Mouse (Mus musculus): Measurements from ENCODE around the gene Rhbdd3.

Gene Rhbdd3

DNA sequence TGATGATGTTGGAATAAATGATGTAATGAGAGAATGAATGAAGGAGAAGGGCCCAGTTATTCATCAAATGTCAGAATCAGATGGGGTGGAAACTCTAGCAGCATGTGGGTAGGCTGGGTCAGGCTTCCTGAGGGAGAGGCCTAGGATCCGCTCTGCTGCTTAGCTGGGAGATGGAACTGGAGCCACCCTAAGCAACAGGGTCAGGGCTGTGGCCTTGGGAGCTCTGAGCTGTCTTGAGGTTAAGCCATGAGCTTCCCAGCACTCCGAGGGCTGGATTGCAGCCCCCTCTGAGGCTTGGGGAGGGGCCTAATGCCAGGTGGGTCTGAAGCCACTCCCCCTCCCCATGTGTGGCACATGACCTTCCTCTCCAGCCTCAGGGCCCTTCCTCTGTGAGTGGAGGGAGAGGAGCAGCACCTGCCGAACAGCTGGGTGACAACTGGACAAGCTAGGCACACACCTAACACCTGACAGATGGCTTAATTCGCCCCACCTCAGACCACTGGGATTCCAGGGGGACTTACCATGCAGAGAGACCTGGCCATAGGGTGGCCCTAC is 31.5 kb downstream of the Rhbdd3 start:
- no peak for DNase-seq

DNA sequence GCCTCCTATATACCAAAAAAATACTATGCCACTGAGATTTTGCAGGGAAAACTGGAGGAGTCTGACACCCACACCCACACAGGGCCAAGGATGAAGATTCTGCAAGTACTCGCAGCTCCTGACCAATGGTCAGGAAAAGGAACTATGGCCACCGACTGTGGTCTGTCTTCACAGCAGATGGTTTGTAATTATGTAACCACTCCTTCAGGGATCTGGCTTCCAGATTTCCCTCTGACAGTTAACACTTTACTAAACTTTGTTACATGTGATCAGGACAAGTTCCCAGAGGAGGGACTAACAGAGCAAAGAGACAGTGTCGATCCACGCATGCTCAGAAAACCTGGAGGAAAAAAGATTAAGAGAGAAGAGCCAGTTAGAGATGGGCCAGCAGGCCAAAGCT is 34.0 kb downstream of the Rhbdd3 start:
- DNase-seq = no peak

DNA sequence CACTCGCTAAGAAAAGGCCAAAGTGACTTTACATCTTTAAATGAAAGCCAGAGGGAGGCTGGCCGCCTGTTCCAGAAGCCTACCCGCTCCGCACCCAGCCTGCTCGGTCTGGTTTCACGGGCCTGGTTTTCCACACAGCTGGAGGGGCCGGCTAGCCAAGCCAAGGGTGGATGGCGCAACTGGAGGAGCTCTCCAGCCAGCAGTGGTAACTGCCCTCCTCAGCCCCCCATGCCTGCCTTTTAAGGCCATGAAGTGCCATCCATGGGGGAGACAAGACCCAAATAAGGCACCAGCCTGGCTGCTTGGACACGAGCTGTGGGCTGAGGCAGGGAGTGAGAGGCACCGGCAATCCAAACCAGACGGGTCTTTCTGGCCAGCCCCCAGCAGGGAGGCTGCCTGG is 37.2 kb downstream of the Rhbdd3 start:
- peak; percentile 82 to 91 for DNase-seq

DNA sequence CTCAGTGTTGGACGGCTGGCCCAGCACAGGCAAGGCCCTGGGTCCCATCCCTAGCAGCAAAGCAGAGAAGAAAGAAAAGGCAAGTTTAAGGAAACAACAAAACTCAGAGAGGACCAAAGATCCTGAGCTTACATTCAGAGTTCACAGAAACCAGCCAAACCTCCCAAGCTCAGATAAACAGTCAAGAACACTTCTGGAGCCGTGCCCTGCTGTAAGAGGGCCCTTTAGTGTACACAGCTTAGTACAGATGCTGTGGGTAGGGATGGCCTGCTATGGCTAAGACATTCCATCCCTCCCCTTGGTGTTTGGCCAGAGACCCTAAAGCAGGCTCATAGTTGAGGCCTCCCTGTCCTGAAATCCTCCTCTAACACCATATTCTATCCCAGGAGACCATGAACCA is 39.9 kb downstream of the Rhbdd3 start:
- peak; percentile 62 to 72 for DNase-seq

DNA sequence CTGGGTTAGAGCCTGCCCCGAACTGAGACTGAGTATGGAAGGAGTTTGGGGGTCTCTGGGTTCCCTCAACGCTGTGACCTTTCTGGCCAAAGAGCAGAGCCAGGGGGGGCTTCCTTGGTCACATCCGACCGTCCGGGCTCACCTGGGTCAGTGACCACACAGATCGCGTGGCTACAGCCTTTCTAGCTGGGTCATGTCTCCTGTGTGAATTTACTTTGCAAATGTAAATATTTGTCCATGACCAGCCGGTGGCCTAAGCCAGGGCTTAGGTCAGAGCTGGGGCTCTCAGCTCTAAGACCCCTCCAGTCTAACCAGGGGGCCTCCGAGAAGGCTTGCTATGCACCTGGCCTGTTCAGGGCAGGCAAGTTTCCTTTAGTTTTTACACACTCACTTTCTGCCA is 40.6 kb downstream of the Rhbdd3 start:
- no peak for DNase-seq

DNA sequence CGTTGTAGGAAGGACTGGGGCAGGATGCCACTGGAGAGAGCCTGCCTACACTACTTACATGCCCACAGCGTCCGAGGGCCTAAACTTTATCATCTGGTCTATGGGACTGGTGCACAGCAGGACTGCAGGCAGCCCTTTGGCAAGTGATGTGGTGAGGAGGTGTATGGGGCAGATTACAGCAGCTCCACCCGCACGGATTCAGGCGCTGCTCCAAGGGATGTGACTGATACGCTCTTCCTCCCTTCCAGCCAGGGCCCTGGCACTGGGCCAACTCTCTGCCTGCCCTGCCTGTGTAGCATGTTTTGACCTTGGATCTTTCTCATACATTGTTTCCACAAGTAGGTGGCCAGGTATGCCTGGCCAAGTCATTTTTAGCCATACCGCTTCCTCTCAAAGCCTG is 41.9 kb downstream of the Rhbdd3 start:
- peak; percentile 77 to 86 for DNase-seq

DNA sequence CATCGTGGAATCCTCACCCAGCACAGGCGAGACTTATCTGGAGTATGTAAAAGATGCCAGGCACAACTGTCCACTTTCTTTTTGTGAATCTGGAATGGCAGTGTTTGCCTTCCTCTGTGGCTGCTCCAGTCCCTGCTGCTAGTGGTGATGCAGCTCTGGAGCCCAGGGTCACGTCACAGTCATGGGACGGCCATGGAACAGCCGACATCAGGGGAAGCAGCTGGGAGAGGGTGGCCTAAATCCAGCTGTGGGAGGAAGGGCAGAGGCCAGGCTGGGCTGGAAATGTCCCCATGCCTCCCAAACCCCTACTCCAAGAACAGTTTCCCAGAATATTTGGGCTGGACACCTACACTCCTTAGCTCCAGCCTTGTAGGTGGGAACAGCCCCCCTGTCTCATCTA is 42.5 kb downstream of the Rhbdd3 start:
- peak in 1 of 2 experiments; percentile 56 for DNase-seq

DNA sequence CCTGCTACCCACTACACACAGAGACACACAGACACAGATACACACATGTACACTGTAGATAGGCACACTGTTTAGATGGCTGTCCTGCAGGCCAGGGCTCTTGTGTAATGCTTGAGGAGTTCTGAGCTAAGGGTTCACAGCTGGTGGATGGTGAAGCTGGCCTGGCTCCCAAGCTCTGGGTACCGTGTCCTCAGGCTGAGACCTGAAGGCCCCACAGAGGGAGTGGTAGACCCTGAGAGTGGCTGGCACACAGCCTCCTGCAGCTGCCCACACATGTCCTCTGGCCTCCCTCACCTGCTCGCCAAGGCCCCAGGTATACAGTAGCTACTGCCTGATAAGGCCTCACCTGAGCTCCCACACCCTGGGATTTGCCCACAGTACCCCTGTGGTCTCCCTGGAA is 43.2 kb downstream of the Rhbdd3 start:
- peak in 1 of 2 experiments; percentile 58 for DNase-seq

DNA sequence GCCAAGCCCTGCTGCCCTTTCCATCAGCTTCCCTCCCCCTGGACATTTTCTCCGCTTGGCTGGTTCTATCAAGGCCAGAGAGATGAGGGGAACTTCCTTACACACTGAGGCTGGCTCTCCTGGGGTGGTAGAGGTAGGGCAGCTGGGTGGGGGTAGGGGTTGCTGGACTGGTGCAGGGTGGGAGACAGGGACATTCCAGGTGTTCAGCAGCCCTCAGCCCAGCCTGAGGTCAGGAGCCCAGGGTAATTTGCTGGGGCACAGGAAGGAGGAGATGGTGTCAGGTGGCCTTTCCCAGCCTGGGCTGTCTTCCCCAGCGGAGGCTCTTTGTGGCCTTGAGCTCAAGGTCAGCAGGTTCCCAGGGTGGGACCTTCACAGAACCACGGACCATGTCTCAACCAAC is 46.9 kb downstream of the Rhbdd3 start:
- no peak for DNase-seq

DNA sequence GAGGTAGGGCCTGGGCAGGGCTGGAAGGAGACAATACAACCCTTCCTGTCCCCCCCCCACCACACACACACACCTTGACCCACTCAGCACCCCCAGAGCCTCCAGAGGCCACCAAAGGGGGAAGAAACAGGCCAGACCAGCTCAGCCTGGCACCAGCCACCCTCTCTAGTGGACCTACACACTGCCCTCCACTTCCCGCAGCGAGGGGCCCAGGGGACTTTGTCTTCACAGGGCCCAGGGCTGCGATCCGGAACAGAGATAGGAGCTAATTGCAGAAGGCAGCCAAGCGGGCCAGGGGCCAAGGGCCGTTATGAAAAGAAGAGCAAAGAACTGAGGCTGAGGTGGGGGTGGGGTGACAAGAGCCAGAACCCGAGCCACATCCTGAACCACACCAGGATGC is 50.5 kb downstream of the Rhbdd3 start:
- peak; percentile 53 to 76 for DNase-seq

DNA sequence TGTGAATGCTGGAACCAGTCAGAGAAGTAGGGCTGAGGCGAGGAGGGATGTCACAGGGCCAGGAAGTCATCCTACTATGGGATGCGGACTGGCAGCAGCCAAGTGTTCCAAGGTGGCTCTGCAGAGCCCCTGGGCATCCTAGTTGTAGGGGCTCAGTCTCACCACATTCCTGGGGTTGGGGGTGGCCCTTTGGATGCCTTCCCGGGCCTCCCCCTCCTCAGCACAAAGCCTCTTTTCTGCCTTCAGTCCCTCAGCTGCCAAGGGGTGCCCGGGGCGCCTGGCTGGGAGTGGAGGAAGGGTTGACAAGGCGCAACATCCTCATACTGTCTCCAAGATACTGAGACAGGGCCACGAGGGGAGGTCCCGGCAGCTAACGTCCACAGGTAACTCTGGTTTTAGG is 51.2 kb downstream of the Rhbdd3 start:
- peak in 1 of 2 experiments; percentile 21 for DNase-seq

DNA sequence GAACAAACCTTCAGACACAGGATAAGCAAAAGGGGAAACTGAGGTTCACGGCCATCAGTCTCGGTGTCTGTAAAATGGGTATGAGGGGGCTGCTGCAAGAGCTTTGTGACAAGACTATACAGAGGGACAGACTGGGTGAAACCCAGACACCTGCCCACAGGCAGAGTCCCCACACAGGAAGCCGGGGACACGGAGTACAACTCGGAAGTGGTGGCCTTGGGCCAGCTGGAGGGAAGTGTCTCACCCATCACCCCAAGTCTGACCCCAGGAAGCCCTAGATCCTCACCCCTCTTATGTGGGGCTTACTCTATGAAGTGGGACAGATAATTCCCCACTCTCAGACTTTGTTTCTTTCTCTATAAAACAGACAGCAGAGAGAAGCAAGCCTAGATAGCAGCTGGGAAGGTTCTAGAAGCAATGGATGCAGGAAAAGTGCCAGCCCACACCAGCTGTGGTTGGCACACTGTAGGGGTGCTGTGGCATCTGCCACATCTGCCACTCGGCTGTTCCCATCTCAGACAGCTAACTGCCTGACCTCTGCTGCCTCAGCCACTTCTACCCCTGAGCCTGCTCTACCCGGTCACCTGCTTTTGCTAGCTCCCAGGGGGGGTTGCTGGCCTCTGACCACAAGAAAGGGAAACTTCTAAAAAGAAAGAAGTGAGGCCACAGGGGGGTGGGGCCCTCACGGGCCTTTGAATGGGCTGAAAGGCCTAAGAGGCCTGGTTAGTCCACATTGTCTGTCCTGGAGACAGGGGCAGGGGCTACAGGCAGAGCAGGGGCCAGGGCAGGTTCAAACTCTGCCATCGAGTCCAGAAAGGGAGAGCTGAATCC is 51.9 kb downstream of the Rhbdd3 start:
- peak in 1 of 2 experiments; percentile 43 for DNase-seq

DNA sequence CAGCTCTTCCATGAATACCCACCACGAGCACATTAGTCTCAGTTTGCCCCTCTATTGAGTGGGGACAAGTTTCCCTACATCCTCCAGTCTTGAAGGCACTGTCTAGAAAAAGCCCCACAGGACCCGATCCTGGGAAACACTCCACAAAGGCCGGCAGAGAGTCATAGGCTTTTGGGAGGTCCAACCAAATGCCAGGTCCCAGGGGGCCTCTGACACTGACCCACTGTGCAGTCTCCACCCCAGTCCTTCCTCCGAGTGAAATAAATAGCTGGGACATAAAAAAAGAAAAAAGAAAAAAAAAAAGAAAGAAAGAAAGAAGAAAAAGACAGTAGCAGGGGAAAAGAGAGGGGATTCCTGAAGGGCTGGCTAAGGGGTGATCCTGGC is 52.5 kb downstream of the Rhbdd3 start:
- DNase-seq = no peak

DNA sequence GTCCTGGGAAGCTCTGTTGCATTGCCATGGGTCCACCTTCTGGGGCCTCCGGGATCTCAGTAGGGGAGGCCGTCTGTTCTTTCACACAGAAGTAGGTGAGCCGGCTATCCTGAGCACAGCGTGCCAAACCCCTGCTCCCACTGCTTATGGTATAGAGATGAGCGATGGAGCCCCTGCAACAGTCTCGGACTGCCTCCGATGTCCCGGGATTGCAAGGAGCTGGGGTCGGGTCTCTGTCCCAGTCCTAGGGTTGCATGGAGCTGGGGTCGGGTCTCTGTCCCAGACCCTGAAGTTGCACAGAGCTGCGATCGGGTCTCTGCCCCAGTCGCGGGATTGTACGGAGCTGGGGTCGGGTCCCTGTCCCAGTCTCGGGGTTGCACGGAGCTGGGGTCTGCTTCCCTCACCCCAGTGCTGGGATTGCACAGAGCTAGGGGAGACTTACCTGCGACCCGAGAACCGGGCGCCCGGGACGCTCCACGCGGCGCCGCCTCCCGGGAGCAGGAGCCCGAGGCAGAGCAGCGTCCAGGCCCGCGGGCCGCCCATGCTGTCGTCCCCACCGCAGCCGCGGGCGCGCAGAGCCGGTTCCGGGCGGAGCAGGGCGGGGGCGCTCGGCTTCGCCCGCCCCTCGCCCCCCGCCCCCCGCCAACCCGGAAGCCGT is 53.1 kb downstream of the Rhbdd3 start, which contains the start of gene Emid1:
Emid1 (minus strand) TSS at position 578 of the 658 bp plus-strand sequence.
- DNase-seq = peak; percentile 60 to 63

DNA sequence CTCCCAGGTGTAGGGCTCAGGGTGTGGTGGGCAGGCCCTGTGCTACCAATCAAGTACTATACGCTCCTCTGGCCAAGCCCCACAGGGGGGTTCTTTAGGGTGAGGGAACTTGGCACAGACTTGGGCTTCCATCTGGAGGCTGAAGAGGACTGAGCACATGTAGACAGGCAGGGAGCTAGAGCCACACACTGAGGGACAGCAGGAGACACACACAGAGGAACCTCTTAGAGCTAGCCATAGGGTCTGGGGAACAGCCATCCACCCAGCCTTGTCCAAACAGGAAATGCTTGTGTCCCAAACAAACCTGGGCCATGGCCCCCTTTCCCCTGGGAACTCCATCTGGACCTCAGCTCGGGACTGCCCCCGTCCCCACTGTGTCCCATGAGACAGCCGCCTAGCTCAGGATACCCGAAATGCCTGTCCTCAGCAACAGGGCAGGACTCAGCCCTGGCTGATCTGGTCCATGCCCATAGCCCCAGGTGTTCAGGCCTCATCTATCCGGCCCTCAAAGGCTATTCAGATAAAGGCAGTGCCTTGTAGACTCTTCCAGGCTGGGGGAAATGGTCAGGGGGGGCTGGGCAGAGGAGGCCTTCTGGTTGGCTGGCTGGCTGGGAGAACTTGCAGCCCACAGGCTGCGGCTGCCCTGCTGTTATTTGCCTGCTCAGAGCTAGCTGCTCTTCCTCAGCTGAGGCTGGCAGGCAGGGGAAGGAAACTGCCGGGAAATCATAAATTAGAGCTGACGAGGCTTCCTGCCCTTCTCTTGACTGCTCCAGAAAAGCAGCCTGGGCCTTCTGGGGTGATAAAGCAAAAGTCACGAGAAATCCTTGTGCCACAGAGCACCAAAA is 56.5 kb downstream of the Rhbdd3 start:
- DNase-seq = peak; percentile 49 to 76

All from lung, postnatal 4 days (tissue).